Mouse (Mus musculus) cortical plate, adult 2 months (tissue): ENCODE measurements at regions not wholly inside any gene's neighbourhood (a gene's known extent, or its start where the extent isn't known, plus 50 kb on each side); places are given as distances from the start of the nearest gene placed in this dataset.

ENCODE experiments used
- CTCF ChIP-seq: fragments of 200-500 bp; IDR thresholded peaks from 2 replicates; pipeline ENCODE4 v1.5.1; 2011; ENCODE audit warnings: mild to moderate bottlenecking, control low read depth, low read length; ENCODE audit not compliant: insufficient read depth; ENCODE audit errors: extremely low read depth
- POLR2A ChIP-seq: fragments of 200-500 bp; IDR thresholded peaks from 2 replicates; pipeline ENCODE4 v1.6.1; 2011; ENCODE audit warnings: mild to moderate bottlenecking, low read length, control low read depth; ENCODE audit not compliant: insufficient read depth; ENCODE audit errors: extremely low read depth

DNA sequence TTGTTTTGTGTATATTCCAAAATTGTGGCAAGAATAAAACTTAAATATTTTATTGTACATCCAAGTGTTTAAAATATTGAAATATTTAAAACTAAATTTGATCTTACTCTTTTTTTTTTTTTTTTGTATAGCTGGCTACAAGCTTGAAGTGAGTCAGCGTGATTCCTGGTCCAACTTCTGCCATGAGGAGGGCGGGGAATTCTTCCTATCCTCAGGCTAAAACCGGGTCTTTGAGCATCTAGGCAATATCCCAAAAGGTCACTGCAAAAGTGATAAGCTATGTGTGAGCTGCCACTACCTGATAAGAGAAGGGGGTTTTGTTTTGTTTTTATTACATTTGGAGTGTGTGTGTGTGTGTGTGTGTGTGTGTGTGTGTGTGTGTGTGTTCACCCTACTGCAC is 308.1 kb upstream of the Id4 start:
- TF ChIP-seq POLR2A (no peak), CTCF (no peak)
